Mouse (Mus musculus) heart, embryonic 14.5 days (tissue): Measurements from ENCODE around the gene Ptprq. TPM values are rescaled to one million over a fixed set of nuclear protein-coding genes. Genes with fewer than 3 reads are reported as not detected.

Experiments used
- ATAC-seq: fragments of 200-750 bp; cut with Nextera tagmentation; 2 replicates; pipeline ENCODE4 v1.8.0; 2017; ENCODE audit warnings: low read depth, moderate TSS enrichment; ENCODE audit not compliant: insufficient number of reproducible peaks, insufficient read depth, low FRiP score
- H3K27ac ChIP-seq, 2 experiments: fragments of 200-500 bp in 1 of 2; fragments of 300-500 bp in 1 of 2; sonication (generic) in 1 of 2; replicated peaks in 1 of 2; 2 replicates each; pipeline ENCODE4 v1.5.1; 2012 to 2014; ENCODE audit warnings: low read depth in 2 of 2, low read length in 2 of 2, control low read depth in 1 of 2, mild to moderate bottlenecking in 1 of 2, mixed read lengths in 1 of 2; ENCODE audit not compliant: control insufficient read depth in 1 of 2, insufficient read depth in 1 of 2
- H3K27me3 ChIP-seq: fragments of 300-500 bp; sonication (generic); 2 replicates; pipeline ENCODE4 v1.6.1; 2014; ENCODE audit warnings: mild to moderate bottlenecking, low read length, control low read depth; ENCODE audit not compliant: control insufficient read depth, insufficient read depth
- H3K36me3 ChIP-seq: fragments of 300-500 bp; sonication (generic); 2 replicates; pipeline ENCODE4 v1.6.1; 2014; ENCODE audit warnings: mild to moderate bottlenecking, control low read depth, low read length, mixed read lengths; ENCODE audit not compliant: control insufficient read depth, insufficient read depth
- H3K4me1 ChIP-seq, 2 experiments: fragments of 200-500 bp in 1 of 2; fragments of 300-500 bp in 1 of 2; sonication (generic) in 1 of 2; 2 replicates each; pipeline ENCODE4 v1.6.1; 2012 to 2014; ENCODE audit warnings: low read length in 2 of 2, control low read depth in 1 of 2, mixed read lengths in 1 of 2; ENCODE audit not compliant: control insufficient read depth in 2 of 2, insufficient read depth in 2 of 2
- H3K4me2 ChIP-seq: fragments of 300-500 bp; sonication (generic); 2 replicates; pipeline ENCODE4 v1.6.1; 2014; ENCODE audit warnings: mild to moderate bottlenecking, low read length
- H3K4me3 ChIP-seq, 2 experiments: fragments of 200-500 bp in 1 of 2; fragments of 300-500 bp in 1 of 2; sonication (generic) in 1 of 2; 2 replicates each; pipeline ENCODE4 v1.5.1; 2012 to 2014; ENCODE audit warnings: low read length in 2 of 2, mild to moderate bottlenecking in 2 of 2, control low read depth in 1 of 2, low read depth in 1 of 2, moderate library complexity in 1 of 2; ENCODE audit not compliant: control insufficient read depth in 1 of 2, insufficient read depth in 1 of 2
- H3K9ac ChIP-seq: fragments of 300-500 bp; sonication (generic); 2 replicates; pipeline ENCODE4 v1.6.1; 2014; ENCODE audit warnings: mild to moderate bottlenecking, low read length
- H3K9me3 ChIP-seq: fragments of 300-500 bp; sonication (generic); 2 replicates; pipeline ENCODE4 v1.6.1; 2016; ENCODE audit warnings: low read length, control low read depth; ENCODE audit not compliant: control insufficient read depth
- WGBS: fragments of 180-500 bp; shearing (Covaris S2); extraction: QIAGEN DNeasy Blood & Tissue Kit; methylation state at CpG from one replicate; pipeline ENCODE4 v1.1.7; 2014; 5-methylcytosine and 5-hydroxymethylcytosine counted together
- polyA plus RNA-seq: library from polyadenylated mRNA; unstranded; fragments of >200 nt; fragmentation: Nextera tagmentation; extraction: Ambion mirVana; gene quantifications from 2 replicates; pipeline ENCODE4 v1.2.1, GENCODE M21; 2014

Ptprq gene
- polyA plus RNA-seq, 1 experiment from 2014 or later: 0.12 TPM

GRCm38 (mm10) chr10:107568261-107568660 is 151.6 kb downstream of the Ptprq start:
- no peak for ATAC-seq
- Histone ChIP-seq H3K4me1 (no peaks in the 10 kb centered on the region), H3K9me3 (no peaks in the 10 kb centered on the region), H3K27ac (no peak overlapping the region), H3K4me3 (no peak overlapping the region), H3K27me3 (no peaks in the 10 kb centered on the region), H3K4me2 (no peak overlapping the region), H3K9ac (no peak overlapping the region), H3K36me3 (no peaks in the 10 kb centered on the region)
- 88% methylated on average over 4 of the region's 4 CpGs for WGBS

- no peak overlapping the region for H3K4me3 ChIP-seq
- no peak overlapping the region for H3K9ac ChIP-seq
- H3K4me1 ChIP-seq: no peaks in the 10 kb centered on the region
- H3K36me3 ChIP-seq: no peaks in the 10 kb centered on the region
- WGBS: 41% methylated on average over 13 of the region's 13 CpGs
- no peak for ATAC-seq
- H3K9me3 ChIP-seq: no peaks in the 10 kb centered on the region
- H3K27ac ChIP-seq: no peak overlapping the region
- no peak overlapping the region for H3K4me2 ChIP-seq
- H3K27me3 ChIP-seq: no peaks in the 10 kb centered on the region
These were observed 157.0 kb downstream of the Ptprq start for GRCm38 (mm10) chr10:107562875-107563274.

- Histone ChIP-seq H3K27me3 (no peaks in the 10 kb centered on the region), H3K4me3 (no peak overlapping the region), H3K9me3 (no peaks in the 10 kb centered on the region), H3K4me1 (no peaks in the 10 kb centered on the region), H3K27ac (no peak overlapping the region), H3K36me3 (no peaks in the 10 kb centered on the region), H3K4me2 (no peak overlapping the region), H3K9ac (no peak overlapping the region)
- no peak for ATAC-seq
These were observed 159.0 kb downstream of the Ptprq start for GRCm38 (mm10) chr10:107560881-107561280.

- WGBS: 55% methylated on average over 1 of the region's 1 CpGs
- H3K27ac ChIP-seq: no peak overlapping the region
- no peak for ATAC-seq
These were observed 176.8 kb downstream of the Ptprq start for GRCm38 (mm10) chr10:107543026-107543425.

GRCm38 (mm10) chr10:107528758-107529157 is 191.1 kb downstream of the Ptprq start:
- ATAC-seq: no peak
- no peak overlapping the region for H3K4me2 ChIP-seq
- H3K9me3 ChIP-seq: no peaks in the 10 kb centered on the region
- H3K4me3 ChIP-seq: no peak overlapping the region
- WGBS: 55% methylated on average over 1 of the region's 1 CpGs
- H3K4me1 ChIP-seq: no peaks in the 10 kb centered on the region
- no peaks in the 10 kb centered on the region for H3K36me3 ChIP-seq
- no peaks in the 10 kb centered on the region for H3K27me3 ChIP-seq
- H3K27ac ChIP-seq: no peak overlapping the region
- no peak overlapping the region for H3K9ac ChIP-seq

More at GRCm38 (mm10) chr10:107543026-107543425, 176.8 kb downstream of the Ptprq start:
- no peak overlapping the region for H3K4me2 ChIP-seq
- no peaks in the 10 kb centered on the region for H3K36me3 ChIP-seq
- no peaks in the 10 kb centered on the region for H3K27me3 ChIP-seq
- H3K9me3 ChIP-seq: no peaks in the 10 kb centered on the region
- H3K9ac ChIP-seq: no peak overlapping the region
- no peaks in the 10 kb centered on the region; a peak in 1 of 4 replicates for H3K4me1 ChIP-seq
- H3K4me3 ChIP-seq: no peak overlapping the region

GRCm38 (mm10) chr10:107519216-107519615 is 200.6 kb downstream of the Ptprq start:
- Histone ChIP-seq H3K9me3 (no peaks in the 10 kb centered on the region), H3K4me1 (no peaks in the 10 kb centered on the region), H3K27me3 (no peaks in the 10 kb centered on the region), H3K4me3 (no peak overlapping the region), H3K27ac (no peak overlapping the region), H3K4me2 (no peak overlapping the region), H3K36me3 (no peaks in the 10 kb centered on the region), H3K9ac (no peak overlapping the region)
- no peak for ATAC-seq
- WGBS: 73% methylated on average over 5 of the region's 5 CpGs

- ATAC-seq: no peak
- no peak overlapping the region for H3K4me3 ChIP-seq
- no peaks in the 10 kb centered on the region for H3K27me3 ChIP-seq
- no peak overlapping the region for H3K4me2 ChIP-seq
- WGBS: 64% methylated on average over 7 of the region's 7 CpGs
- H3K4me1 ChIP-seq: no peaks in the 10 kb centered on the region
- no peak overlapping the region for H3K9ac ChIP-seq
- no peak overlapping the region for H3K27ac ChIP-seq
- H3K9me3 ChIP-seq: no peaks in the 10 kb centered on the region
- H3K36me3 ChIP-seq: no peaks in the 10 kb centered on the region
These were observed 203.2 kb downstream of the Ptprq start for GRCm38 (mm10) chr10:107516641-107517040.

GRCm38 (mm10) chr10:107514735-107515134 is 205.1 kb downstream of the Ptprq start:
- no peaks in the 10 kb centered on the region for H3K36me3 ChIP-seq
- H3K27ac ChIP-seq: no peak overlapping the region
- WGBS: 84% methylated on average over 7 of the region's 7 CpGs
- H3K9ac ChIP-seq: no peak overlapping the region
- H3K4me1 ChIP-seq: no peaks in the 10 kb centered on the region
- no peak overlapping the region for H3K4me3 ChIP-seq
- no peak overlapping the region for H3K4me2 ChIP-seq
- no peaks in the 10 kb centered on the region for H3K9me3 ChIP-seq
- ATAC-seq: no peak
- no peaks in the 10 kb centered on the region for H3K27me3 ChIP-seq
